Mouse (Mus musculus) gastrocnemius, adult 8-10 months (tissue): ENCODE results near the gene Lmo7. TPM values are rescaled to one million over a fixed set of nuclear protein-coding genes. Genes with fewer than 3 reads are reported as not detected.

ENCODE experiments used
- DNase-seq, 2 experiments: peaks; one replicate each; pipeline ENCODE4 v3.0.0; 2022; ENCODE audit warnings: low spot score in 2 of 2
- total RNA-seq, 4 experiments: library from RNA; stranded (reverse); gene quantifications; 2 replicates each; pipeline ENCODE4 v1.2.4; 2022

Lmo7 gene
- total RNA-seq, 4 experiments from 2014 or later = 62.1 to 71.5 (median 67.1) TPM

DNA sequence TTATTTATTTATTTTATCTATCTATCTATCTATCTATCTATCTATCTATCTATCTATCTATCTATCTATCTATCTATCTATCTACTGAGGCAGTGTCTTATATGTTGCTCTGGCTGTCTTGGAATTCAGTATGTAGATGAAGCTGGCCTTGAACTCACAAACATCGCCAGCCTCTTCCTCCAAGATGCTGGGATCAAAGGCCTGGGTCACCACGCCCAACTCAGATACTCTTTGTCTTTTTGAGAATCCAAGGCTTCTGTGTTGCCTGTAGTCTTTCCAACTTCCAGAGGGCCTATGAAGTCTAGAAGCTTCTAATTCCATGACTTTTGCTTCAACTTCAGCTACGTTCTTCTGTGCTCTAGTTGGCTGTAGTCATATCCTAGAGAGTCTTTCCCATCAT lies 48.7 kb downstream of the Lmo7 start:
- DNase-seq = no peak

DNA sequence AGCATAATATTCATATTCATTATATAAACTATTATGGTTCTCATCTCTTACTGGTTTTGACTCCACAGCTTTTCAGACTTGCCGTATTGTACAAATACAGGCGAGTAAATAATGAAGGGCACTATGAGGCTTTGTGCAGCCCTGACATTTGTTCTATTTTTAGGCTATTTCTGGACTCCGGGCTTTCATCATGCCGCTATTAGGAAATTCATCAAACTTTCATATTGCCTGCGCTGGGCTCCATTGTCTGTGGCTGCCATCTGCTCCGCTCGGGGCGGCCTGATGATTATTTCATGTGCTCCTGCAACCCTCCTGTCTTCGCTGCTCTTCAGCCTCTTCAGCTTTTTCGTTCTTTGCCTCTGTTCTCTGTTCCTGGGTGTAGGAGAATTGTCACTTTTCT lies 50.3 kb downstream of the Lmo7 start:
- no peak for DNase-seq

DNA sequence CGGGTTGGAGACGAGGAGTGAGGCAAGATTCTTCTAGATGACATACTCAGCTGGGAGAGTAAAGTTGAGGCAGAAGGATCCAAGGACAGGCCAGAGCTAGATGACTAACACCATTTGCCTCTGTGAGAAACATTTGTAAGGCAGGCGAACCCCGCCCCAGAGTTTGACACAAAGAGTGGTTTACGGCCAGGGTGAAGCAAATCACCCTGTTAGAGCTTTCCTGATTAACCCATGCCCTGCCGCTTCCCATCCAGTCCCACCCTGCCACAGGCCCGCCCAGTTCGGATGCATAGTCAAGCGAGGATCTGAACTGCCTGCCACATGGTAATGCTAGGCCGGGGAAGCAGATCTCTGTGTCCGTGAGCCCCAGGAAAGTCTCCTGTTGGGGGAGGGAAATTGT lies 51.5 kb downstream of the Lmo7 start:
- DNase-seq = no peak

DNA sequence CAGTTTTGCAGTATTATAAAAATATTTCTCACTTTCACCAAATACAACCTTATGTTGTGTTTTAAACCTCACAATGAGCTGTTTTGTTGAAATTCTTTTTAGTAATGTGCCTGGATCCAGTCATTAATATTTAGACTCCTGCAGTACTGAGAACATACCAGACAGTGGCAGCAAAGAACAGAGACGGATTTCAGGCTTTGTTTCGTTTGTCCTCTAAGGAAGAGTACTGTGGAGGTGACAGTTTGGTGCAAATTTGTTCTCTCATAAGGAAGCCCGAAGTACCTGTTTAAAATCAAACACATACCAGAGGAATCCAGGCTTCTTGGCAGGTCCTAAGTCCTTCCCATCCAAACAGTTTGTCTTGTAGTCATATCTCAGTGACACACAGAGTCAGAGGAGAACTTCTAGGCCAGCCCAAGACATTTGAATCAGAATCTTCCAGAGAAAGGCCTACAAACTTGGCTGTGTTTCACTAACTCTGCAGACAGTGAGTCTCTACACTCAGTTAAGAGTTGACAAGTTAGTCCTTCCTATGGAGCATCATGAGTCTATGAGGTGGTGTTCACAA lies 52.3 kb downstream of the Lmo7 start:
- DNase-seq = no peak

DNA sequence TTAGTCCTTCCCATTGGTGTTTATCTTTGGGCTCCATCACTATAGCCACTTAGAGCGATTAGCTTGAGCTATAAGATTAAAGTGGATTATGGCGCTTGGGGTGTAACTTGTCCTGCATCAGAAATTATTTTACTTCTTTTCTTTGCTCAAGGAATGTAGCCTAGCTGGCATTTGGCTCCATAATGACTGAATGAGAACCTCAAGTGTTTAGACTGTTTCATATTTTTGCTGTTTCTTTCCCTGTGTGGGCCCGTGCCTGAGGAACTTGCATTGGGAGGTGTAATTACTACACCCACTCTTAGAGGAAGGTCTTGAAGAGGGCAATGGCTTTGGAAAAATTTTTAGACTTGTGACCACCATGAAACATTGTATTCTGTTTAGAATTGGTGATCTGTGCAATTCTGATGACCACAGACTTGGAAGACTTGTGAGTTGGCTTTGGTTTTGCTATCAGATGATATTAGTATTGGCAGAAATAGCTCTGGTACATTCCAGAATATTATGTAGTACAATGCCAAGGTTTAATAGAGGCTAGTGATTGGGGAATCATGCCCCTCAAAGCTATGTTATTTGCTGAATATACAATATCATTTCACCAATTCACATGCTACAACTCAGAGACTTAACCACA lies 54.7 kb downstream of the Lmo7 start:
- no peak for DNase-seq

DNA sequence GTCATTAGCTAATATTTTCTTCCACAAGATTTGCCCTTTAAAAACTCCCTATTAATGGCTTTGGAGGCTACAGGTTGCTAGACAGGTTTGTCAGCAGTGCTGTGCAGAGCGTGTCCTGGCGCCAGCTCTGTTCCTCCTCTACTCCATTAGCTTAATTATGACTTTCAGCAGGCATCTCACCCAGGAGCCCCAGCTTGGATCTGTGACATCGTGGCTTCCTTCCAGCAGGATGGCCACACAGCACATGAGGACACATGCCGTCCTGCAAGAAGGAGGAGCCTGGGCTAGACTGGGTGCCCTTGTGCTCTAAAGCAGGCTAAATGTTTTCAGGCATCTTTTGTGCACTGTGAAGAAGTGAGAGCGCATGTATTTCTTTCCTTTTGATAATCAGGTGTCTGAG lies 58.1 kb downstream of the Lmo7 start:
- DNase-seq = no peak

DNA sequence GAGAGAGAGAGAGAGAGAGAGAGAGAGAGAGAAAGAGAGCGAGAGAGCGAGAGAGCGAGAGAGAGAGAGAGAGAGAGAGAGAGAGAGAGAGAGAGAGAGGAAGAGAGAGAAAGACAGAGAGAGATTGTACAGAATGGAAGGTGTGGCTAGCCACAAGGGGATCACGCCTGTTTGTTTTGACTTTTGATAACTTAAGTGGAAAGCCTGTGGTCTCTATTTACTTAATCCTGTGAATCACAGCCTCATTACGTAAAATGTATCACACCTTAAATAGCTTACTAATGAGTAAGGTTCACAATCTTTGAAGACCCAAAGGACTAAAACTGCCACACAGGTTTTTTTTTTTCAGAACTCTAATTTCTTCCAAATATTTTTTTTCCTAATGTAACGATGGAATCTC lies 58.7 kb downstream of the Lmo7 start:
- DNase-seq = no peak

DNA sequence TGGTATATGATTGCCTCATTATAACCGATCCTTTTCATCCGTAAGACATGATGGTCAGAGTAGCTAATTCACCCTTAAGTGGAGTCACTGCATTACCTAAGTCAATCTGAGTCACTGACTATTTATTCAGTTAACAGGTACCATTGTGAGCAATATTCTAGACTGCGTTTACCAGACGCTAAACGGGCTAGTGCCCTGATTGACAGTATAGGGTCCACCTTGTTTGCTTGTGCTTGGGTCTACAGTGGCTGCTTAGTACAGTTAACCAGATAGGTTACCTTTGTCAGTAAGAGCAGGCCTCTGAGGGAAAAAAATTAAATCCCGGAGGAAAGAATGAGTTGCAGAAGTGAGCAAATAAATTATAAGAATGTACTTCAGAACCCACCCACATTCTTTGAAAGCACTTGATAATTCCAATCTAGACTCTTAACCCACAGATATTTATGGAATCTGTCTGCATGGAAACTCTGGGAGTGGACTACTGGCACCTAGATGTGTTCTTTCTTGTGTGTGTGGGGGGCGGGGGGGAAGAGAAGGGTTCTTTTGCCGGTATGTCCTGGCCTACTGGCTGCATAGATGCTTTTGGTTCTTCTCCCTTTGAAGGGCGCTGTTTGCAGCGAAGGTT lies 64.9 kb downstream of the Lmo7 start:
- no peak for DNase-seq

DNA sequence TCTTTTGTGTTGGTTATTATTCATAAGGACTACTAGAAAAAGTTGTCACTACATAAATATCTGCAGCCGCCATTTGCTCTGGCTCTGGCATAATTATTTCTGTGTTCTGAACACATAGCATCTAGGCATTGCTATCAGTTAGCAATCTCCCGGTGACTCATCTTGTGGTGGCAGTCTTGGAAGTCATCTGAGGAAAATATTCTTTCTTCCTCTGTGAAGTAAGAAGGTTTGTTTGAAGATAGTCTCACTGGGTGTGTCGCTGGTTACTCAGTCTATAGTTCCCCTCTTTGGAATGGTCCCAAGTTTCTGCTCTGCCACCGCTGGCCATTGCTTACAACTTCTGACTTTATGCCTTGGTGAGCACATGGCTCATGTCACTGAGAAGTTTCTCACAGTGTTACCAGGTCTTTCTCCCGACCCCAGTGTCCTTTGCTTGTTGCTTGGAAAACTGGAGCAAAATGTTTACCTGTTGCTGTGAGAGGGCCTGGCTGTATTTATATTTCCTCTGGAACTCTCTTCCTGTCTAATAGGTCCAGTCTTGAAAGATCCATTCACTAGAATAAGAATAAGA lies 68.3 kb downstream of the Lmo7 start:
- DNase-seq = no peak

DNA sequence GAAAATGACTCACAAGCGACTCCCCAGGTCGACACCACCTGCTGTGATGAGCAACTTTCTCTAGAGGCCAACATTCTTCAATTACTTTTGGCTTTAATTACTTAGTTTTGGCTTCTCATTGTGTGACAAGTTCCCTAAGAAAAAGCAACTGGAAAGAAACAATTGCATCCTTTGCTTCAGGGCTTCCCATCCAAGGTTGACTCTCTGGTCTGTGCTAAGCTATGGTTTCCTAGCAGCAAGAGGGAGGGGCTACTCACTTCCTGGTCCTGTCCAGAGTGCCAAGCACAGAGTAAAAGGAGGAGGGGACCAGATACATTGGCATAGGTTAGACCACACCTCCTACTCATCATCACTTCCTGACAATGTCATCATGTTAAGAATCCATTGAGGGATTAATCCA lies 69.0 kb downstream of the Lmo7 start:
- DNase-seq = no peak

DNA sequence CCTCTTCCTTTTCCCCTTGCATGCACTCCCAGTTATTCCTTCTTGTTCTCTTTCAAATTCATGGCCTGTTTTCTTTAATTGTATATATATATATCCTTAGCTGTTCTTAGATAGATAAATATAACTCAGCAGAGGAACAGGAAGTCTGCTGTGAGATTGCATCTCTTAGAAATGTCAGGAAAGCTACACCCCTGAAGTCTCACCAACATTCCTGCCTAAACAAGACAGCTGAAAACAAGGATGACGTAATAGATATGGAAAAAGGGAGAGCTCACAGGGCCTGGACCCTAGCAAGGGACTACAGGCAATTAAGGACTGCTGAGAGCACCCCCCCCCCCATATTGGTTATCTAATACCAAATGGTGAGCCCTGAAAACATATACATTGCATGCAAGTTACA lies 71.9 kb downstream of the Lmo7 start:
- no peak for DNase-seq

DNA sequence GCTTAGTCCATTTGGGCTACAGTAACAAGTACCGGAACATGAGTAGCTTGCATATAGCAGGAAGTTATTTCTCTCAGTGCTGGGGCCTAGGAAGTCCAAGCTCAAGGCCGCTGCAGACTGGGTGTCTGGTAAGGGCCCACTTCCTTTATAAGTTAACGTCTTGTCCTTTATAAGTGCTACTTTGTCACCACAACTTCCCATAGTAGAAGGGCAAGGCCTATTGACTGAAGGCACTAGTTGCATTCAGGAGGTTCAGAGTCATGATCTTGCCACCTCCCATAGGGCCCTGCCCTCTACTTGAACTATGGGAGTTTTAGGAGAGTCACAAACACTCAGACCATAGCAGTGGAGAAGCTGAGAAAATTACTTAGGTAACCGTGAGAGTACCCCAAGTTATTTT lies 74.4 kb downstream of the Lmo7 start:
- DNase-seq = no peak

DNA sequence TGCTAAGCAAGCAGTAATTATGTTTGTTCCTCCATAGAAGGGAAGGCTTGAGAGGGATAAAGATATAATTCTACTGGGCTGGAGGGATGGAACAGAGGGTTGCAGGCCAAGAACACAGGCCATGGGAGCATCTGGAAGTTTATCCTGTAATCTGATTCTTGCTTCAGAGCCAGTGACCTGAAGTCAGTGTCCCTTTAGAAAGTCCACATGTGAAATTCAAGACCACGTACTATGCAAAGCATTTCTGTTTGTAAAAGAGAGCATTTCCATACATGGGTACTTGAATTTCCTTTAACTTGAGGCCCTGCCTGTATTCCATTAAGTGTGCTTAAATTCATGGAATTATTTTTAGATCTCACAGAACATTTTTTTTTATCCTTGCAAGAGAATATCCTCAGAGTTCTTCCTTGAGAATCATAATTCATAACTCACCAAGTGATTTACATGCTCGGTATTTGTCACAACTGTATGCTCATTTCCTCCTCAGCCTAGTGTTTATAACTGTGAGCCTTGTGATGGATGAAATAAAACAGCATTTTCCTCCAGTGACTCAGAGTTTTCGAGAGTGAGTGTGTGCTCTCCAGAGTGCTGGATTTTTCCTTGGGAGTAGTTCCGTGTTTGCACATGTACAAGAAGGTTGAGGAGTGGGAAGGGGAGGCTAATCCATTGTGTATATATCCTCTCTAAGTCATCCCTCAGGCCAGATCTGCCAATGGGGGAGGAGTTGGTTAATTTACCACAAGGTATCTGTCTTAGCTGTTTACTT lies 75.0 kb downstream of the Lmo7 start:
- DNase-seq = no peak

DNA sequence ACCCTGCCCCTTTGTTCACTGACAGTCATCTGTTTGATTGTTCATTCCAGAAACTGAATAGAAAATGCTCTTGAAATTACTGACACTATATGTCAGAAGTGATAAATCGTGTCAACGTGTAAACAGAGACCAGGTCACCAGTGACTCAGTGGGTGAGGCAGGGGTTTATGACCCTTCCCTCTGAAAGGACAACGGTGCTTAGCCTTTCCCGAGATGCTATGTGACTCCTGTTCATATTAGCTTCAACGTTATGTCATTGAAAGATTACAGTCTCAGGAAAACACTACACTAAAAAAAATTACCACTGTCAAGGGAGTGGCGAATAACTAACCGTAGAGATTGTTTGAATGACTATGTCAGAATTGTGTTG lies 75.6 kb downstream of the Lmo7 start:
- DNase-seq = no peak

DNA sequence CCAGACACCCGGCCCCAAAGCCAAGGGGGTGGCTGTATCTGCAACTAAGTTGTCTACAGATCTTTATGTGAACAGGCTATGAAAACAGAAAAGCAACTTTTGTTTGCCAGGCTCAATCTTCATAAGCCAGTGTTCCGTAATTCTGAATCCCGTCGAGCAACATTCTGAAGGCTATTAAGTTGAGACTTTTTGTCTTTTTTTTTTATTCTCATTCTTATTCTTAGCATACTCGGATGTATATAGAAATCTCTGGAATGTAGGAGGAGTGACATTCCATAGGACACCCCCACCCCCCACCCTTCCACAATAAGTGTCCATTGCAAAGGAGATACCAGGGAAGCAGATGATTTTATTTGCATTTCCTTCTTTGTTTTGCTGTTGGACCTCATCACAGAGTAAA lies 76.3 kb downstream of the Lmo7 start:
- DNase-seq = no peak

DNA sequence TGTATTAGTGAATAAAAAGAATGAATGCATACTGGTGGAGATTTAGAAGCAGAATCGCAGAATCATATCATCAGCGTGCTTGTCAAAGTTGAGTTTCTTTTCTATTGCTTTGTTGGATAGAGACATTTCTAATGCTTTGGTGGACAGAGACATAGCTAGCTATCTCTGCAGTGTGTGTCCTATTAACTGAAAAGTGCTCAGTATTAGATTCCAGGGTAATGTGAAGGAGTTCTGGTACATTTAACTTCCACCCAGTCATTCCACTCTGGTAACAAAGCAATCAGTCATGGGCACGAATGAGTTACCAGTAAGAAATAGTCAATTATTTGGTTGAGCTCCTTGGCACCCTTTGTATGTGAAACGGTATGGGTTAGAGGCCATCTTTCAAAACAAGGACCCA lies 76.8 kb downstream of the Lmo7 start:
- no peak for DNase-seq

DNA sequence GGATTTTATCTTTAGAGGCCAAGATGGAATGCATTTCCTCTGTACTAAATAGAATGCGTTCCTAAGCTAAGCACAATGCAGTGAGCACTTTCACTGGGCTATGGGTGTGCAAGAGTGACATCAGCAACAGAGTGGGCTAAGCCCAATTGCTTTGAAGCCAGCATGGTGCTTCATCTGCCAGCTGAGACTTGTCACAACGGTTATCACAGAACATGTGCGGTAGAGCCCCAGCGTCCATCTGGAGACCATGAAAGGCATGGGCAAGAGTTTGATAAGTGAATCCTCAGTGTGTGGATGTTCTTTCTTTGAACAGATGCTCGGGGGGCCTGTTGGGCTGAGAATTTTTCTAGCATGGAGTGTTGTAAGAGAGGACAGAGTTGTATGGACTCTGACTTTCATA lies 86.7 kb downstream of the Lmo7 start:
- DNase-seq = no peak

DNA sequence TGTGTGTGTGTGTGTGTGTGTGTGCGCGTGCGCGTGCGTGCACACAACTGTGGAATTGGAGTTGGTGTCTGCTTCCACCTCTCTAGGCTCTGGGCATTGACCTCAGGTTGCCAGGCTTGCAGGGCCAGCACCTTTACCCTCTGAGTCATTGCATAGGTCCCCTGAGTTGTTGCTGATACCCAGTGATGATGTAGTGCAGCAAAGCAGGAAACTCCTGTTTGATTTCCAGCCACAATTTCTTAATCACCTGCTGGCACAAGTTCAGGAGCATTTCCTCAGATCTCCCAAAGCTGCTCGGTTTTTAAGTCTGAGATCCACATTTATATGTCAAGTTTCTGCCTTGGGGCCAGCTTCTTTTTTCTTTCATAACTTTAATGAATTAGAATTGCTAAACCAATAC lies 92.6 kb downstream of the Lmo7 start:
- DNase-seq = no peak

DNA sequence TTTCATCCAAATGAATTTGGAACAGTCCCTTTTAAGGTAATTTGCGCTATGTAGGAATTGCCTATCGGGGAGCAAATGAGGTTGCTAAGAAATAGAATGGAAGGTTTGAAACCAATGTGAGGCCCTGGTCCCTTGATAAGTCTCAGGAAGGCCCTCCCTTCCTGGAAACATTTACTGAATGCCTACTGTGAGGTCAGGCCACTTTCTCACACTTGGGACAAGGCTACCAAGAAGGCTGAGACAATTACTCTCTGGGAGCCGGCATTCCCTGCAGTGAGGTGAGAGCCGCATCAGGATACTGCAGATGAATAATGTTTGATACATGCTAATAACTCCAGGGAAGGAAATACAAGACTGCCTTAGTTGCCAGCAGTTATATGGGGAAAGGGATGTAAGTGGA lies 93.1 kb downstream of the Lmo7 start:
- DNase-seq = no peak

DNA sequence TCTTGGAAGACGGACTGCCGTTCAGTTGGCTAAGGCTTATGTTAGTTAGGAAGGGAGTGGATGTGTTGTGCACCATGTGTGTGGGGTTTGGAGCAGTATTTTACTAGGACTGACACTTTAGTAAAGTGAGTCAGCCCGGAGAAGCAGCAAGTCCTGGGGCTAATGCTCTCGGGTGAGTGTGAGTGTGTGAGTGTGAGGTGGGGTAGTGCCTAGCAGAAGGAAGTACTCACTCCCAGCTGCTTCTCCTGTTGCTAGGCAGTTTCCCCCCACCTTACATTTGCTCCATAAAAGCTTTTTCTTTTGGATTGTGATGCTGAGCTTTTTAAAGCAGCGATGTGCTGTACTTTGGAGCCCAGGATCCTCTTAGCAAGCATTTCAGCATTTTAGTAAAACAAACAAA lies 99.9 kb downstream of the Lmo7 start:
- no peak for DNase-seq

DNA sequence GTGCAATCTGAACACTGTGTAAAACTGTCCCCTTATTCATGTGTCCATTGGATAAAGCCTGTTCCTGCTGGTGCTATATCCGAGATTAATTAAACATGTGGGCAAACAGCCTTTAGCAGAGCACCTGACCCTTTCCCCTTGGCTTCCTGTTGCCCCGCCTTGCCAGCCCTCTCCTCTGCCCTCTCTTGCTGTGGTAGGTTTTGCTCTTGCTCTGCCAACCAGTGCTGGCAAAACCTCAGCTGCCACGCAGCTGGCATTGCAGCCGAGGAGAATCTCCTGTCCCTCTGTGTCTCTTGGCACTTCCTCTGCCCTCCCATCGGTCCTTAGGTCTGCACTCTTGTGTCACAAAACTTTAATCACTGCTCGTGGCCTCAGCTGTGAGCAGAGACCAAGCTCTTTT lies 100.4 kb downstream of the Lmo7 start:
- peak; percentile 16 to 52 for DNase-seq

DNA sequence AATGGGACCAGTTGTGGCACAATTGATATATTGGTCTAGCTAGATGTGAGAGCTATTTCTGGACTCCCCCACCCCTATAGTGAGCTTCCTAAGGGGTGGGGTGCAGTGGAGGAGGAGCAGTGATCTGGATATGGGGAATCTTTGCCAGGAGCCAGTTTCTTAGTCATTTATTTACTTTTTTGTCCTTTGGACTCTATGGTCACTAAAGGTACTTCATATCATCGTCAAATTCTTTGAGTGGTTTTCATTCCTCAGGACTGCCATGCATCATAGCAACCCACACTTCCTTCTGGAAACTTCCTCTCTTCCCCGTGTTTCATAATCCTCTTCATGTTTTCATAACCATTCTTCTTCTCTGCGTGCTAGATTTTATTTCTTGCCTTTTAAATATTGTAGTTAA lies 104.4 kb downstream of the Lmo7 start:
- no peak for DNase-seq
